Mouse (Mus musculus) embryonic fibroblast, embryonic 13.5 days (primary cell): Measurements from ENCODE around the gene Ndufa13.

Experiments used
- CTCF ChIP-seq: IDR thresholded peaks from 2 replicates; pipeline ENCODE4 v1.5.1; 2011; ENCODE audit warnings: mild to moderate bottlenecking, control low read depth, low read length, moderate library complexity, borderline replicate concordance; ENCODE audit not compliant: insufficient read depth
- POLR2A ChIP-seq: IDR thresholded peaks from 2 replicates; pipeline ENCODE4 v1.6.1; 2011; ENCODE audit warnings: low read depth, mild to moderate bottlenecking, control low read depth, low read length, moderate library complexity

DNA sequence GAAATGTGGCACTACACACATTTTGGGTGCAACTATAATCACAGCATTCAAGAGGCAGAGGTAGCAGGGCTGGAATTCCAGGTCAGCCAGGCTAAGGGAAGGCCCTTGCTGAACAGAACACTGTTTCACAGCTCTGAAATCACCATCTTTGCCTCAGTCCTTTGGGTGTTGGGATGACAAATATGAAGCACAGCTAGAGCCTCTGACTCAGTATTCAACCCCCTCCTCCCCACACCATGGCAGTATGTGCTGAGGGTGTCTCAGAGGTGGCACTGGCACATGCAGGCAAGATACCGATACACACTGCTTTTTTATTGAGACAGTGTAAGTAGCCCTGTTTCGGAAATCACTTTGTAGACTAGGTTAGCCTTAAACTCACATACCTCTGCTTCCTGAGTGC lies 3.9 kb upstream of the Ndufa13 start:
- TF ChIP-seq POLR2A (no peak), CTCF (no peak)
